Mouse (Mus musculus) neural tube, embryonic 14.5 days (tissue): ENCODE results near the gene Fnbp1. TPM values are rescaled to one million over a fixed set of nuclear protein-coding genes. Genes with fewer than 3 reads are reported as not detected.

ENCODE experiments used
- ATAC-seq: fragments of 200-750 bp; cut with Nextera tagmentation; 2 replicates; pipeline ENCODE4 v1.8.0; 2017; ENCODE audit warnings: low read depth, mild to moderate bottlenecking, moderate TSS enrichment, moderate library complexity
- H3K27ac ChIP-seq: fragments of 300-500 bp; sonication (generic); 2 replicates; pipeline ENCODE4 v1.5.1; 2014; ENCODE audit warnings: low read depth, mild to moderate bottlenecking, control low read depth, low read length, moderate library complexity, mixed read lengths
- H3K27me3 ChIP-seq: fragments of 300-500 bp; sonication (generic); 2 replicates; pipeline ENCODE4 v1.6.1; 2014; ENCODE audit warnings: low read length; ENCODE audit not compliant: control insufficient read depth, insufficient read depth
- H3K36me3 ChIP-seq: fragments of 300-500 bp; sonication (generic); 2 replicates; pipeline ENCODE4 v1.6.1; 2014; ENCODE audit warnings: low read length, mixed read lengths; ENCODE audit not compliant: control insufficient read depth, insufficient read depth
- H3K4me1 ChIP-seq: fragments of 300-500 bp; sonication (generic); 2 replicates; pipeline ENCODE4 v1.6.1; 2014; ENCODE audit warnings: low read length; ENCODE audit not compliant: control insufficient read depth, insufficient read depth
- H3K4me2 ChIP-seq: fragments of 300-500 bp; sonication (generic); 2 replicates; pipeline ENCODE4 v1.6.1; 2014; ENCODE audit warnings: mild to moderate bottlenecking, low read depth, low read length, control low read depth
- H3K4me3 ChIP-seq: fragments of 300-500 bp; sonication (generic); 2 replicates; pipeline ENCODE4 v1.5.1; 2014; ENCODE audit warnings: low read depth, low read length, control low read depth, mixed read lengths
- H3K9ac ChIP-seq: fragments of 300-500 bp; sonication (generic); replicated peaks from 2 replicates; pipeline ENCODE4 v1.6.1; 2014; ENCODE audit warnings: low read depth, mild to moderate bottlenecking, control low read depth, low read length, mixed read lengths
- H3K9me3 ChIP-seq: fragments of 300-500 bp; sonication (generic); 2 replicates; pipeline ENCODE4 v1.6.1; 2016; ENCODE audit warnings: low read length; ENCODE audit not compliant: control insufficient read depth
- WGBS: fragments of 180-500 bp; shearing (Covaris S2); extraction: QIAGEN DNeasy Blood & Tissue Kit; methylation state at CpG from one replicate; pipeline ENCODE4 v1.1.7; 2014; 5-methylcytosine and 5-hydroxymethylcytosine counted together
- polyA plus RNA-seq: library from polyadenylated mRNA; unstranded; fragments of >200 nt; fragmentation: Nextera tagmentation; extraction: Ambion mirVana; gene quantifications from 2 replicates; pipeline ENCODE4 v1.2.1, GENCODE M21; 2014

Fnbp1 gene
- polyA plus RNA-seq, 1 experiment from 2014 or later: 33.3 TPM

DNA sequence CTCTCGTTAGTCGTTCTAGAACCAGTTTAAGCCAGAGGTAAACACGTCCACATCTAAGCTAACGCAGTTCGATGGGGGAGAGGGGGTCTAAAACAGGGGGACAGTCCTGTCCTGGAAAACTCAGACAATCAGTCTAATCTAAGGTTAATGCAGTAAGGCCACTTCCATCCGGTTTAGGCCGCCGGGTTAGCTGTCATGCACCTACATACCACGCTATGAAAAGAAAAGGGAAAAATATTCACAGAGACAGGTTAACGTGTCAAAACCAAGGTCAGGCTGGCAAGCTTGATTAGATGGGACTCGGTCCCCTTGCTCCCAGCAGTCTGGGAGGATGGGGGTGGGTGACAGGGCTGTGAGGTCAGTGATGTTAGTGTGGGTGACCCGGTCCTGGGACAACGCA lies 88.4 kb downstream of the Fnbp1 start:
- ATAC-seq: no peak
- Histone ChIP-seq H3K9ac (no peak overlapping the region), H3K4me3 (no peak overlapping the region), H3K27ac (no peak overlapping the region), H3K4me2 (no peak overlapping the region), H3K36me3 (peaks cover 9% of the 10 kb centered on the region; the same call in 1 of the 2 replicates), H3K27me3 (no peaks in the 10 kb centered on the region), H3K9me3 (no peaks in the 10 kb centered on the region), H3K4me1 (no peaks in the 10 kb centered on the region)
- WGBS: 96% methylated on average over 13 of the region's 13 CpGs

DNA sequence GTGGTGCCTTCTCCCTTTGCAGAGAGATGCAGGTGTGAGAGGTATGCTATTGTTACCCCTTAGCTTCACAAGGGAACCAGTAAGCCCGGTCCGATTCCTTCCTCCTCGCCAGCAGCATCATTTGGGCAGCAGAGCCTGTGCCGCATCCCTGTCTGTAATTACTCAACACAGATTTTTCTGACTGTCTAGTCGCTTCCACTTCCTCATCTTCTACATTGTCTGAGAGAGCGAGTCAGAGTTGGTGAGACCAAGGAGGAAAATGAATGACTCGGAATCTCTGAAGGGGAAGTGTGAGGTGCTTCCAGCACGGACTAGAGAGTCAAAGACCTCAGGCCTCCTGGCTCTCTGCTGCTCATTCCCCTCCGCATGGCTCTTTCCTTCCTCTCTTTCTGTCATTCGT lies 89.4 kb downstream of the Fnbp1 start:
- peaks cover 9% of the 10 kb centered on the region; the same call in 1 of the 2 replicates for H3K36me3 ChIP-seq

DNA sequence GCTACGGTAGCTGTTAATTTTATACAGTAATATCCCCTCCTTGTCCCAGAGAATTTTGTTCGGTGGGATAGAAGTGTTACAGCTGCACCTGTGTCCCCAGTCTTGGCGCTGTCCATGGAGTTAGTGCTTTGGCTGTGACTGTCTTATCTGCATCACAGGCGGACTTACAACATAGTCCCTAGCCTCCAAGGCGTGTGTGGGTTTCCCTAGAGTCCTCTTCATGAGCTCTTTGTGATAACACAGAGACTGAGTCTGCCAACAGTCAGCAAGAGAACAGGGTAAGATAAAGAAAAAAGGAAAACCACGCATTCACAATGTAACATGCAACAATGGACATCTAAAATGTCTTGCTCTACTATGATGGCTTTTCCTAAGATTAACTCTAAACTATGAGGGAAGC lies 93.8 kb downstream of the Fnbp1 start:
- H3K4me1 ChIP-seq: no peaks in the 10 kb centered on the region
- no peak overlapping the region for H3K9ac ChIP-seq
- no peaks in the 10 kb centered on the region for H3K36me3 ChIP-seq
- H3K4me3 ChIP-seq: no peak overlapping the region
- no peak for ATAC-seq
- H3K4me2 ChIP-seq: no peak overlapping the region
- no peaks in the 10 kb centered on the region for H3K9me3 ChIP-seq
- no peak overlapping the region for H3K27ac ChIP-seq
- H3K27me3 ChIP-seq: no peaks in the 10 kb centered on the region
- WGBS: 95% methylated on average over 6 of the region's 6 CpGs

More for the DNA sequence above, 89.4 kb downstream of the Fnbp1 start:
- H3K9me3 ChIP-seq: no peaks in the 10 kb centered on the region
- H3K27ac ChIP-seq: no peak overlapping the region
- no peak overlapping the region for H3K9ac ChIP-seq
- H3K4me3 ChIP-seq: no peak overlapping the region
- H3K4me2 ChIP-seq: no peak overlapping the region
- ATAC-seq: no peak
- no peaks in the 10 kb centered on the region for H3K4me1 ChIP-seq
- 92% methylated on average over 10 of the region's 10 CpGs for WGBS
- H3K27me3 ChIP-seq: no peaks in the 10 kb centered on the region

DNA sequence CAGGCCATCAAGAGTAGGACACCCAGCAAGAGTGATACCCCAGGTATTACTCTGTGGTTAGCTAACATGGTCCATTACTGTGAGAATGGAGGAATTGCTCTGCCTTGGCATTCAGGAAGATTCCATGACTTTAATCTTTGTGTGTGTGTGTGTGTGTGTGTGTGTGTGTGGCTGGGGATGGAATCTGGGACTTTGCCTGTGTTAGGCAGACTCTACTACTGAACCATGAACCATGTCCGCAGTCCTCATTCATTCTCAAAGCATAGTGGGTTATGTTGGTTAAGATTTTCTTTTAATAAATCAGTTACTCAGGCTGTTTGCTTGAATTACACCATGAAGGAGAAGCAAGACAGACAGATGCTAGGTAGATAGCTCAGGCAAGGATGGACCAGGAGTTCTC lies 98.0 kb downstream of the Fnbp1 start:
- H3K9me3 ChIP-seq: peaks cover 3% of the 10 kb centered on the region; the same call in 1 of the 2 replicates
- 97% methylated on average over 1 of the region's 1 CpGs for WGBS
- no peak overlapping the region for H3K27ac ChIP-seq
- H3K4me1 ChIP-seq: no peaks in the 10 kb centered on the region
- H3K9ac ChIP-seq: no peak overlapping the region
- no peak overlapping the region for H3K4me2 ChIP-seq
- no peak for ATAC-seq
- no peak overlapping the region for H3K4me3 ChIP-seq
- no peaks in the 10 kb centered on the region for H3K27me3 ChIP-seq
- no peaks in the 10 kb centered on the region for H3K36me3 ChIP-seq

DNA sequence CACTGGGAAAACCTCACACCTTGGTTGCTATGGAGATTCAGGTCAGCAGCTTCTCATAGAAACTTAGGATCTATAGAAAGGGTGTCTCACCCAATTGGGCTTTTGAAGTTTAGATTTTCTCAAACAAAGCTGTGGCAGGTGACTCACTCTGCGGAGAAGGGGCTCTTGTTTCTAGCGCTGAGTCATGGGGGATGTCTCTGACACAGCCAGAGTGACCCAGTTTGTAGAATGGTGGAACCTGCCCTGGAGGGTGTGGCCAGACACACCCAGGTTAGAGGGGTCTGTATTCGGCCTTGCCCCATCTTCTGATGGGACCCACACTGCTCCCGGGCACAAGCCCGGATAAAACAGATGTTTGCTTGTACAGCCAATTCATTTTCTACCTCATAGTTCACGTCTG lies 98.9 kb downstream of the Fnbp1 start:
- H3K9ac ChIP-seq: no peak overlapping the region
- H3K27ac ChIP-seq: no peak overlapping the region
- 97% methylated on average over 6 of the region's 6 CpGs for WGBS
- no peak overlapping the region for H3K4me3 ChIP-seq
- H3K36me3 ChIP-seq: 0 out of 2 replicates have a peak, but pooled peaks cover 3% of the 10 kb centered on the region
- peaks cover 3% of the 10 kb centered on the region; the same call in 1 of the 2 replicates for H3K9me3 ChIP-seq
- no peaks in the 10 kb centered on the region for H3K4me1 ChIP-seq
- H3K4me2 ChIP-seq: no peak overlapping the region
- ATAC-seq: no peak
- no peaks in the 10 kb centered on the region for H3K27me3 ChIP-seq

DNA sequence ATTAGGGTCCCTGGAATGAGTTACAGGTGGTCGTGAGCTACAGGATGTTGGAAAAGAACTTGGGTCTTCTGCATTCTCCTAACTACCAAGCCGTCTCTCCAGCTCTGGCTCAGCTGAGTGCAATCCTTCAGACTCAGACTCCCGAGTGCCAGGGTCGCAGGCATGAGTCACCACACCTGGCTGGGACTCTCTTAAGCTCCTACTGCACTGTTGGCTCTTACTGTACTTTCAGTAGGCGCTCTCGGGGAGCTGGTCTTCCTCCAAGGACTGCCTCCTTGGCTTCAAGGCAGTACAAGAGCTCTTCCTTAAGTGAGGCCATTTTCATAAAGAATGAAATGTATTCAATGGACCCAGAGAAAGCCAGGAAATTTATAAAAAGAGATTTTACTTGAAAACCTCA lies 100.4 kb downstream of the Fnbp1 start:
- Histone ChIP-seq H3K4me1 (no peaks in the 10 kb centered on the region), H3K27ac (no peak overlapping the region), H3K9me3 (peaks cover 3% of the 10 kb centered on the region; the same call in 1 of the 2 replicates), H3K4me3 (no peak overlapping the region), H3K4me2 (no peak overlapping the region), H3K36me3 (0 out of 2 replicates have a peak, but pooled peaks cover 3% of the 10 kb centered on the region), H3K27me3 (no peaks in the 10 kb centered on the region), H3K9ac (no peak overlapping the region)
- WGBS: 88% methylated on average over 6 of the region's 6 CpGs
- no peak for ATAC-seq

DNA sequence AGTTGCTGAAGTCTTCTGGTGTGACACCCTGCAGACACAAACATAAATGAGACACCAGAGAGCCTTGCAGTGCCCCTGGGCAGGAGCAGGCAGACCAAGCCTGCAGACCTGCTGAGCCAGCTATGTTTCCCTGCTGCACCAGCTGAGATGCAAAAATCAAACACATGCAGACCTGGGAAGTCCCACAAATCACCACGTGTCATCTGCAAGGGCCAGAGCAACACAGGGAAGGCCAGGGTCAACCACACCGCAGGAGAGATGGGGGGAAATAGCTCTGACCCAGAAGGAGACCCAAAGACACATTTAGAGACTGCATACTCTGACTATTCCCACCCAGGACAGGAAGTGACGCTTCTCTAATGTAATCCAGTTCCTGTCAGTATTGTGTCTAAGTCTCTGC lies 101.3 kb downstream of the Fnbp1 start:
- H3K27me3 ChIP-seq: no peaks in the 10 kb centered on the region
- 83% methylated on average over 3 of the region's 3 CpGs for WGBS
- no peak overlapping the region for H3K9ac ChIP-seq
- no peak overlapping the region for H3K4me2 ChIP-seq
- H3K4me3 ChIP-seq: no peak overlapping the region
- peaks cover 10% of the 10 kb centered on the region; the same call in 1 of the 2 replicates for H3K36me3 ChIP-seq
- H3K9me3 ChIP-seq: peaks cover 3% of the 10 kb centered on the region; the same call in 1 of the 2 replicates
- no peak overlapping the region for H3K27ac ChIP-seq
- ATAC-seq: no peak
- no peaks in the 10 kb centered on the region for H3K4me1 ChIP-seq

DNA sequence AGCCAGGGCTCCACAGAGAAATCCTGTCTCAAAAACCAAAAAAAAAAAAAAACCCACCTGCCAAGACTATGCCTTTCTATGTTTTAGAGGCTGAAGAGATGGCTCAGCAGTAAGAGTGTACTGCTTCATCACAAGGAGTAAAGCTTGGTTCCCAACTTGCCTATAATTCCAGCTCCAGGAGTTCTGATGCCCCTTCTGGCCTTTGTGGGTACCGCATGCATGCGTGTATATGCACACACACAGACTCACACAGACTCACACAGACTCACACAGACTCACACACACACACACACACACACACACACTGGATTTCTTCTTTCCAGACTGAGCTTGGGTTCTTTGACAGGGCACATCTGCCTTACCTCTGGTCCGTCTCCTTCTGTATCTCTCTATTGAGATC lies 101.8 kb downstream of the Fnbp1 start:
- Histone ChIP-seq H3K9ac (no peak overlapping the region), H3K9me3 (peaks cover 3% of the 10 kb centered on the region; the same call in 1 of the 2 replicates), H3K4me3 (no peak overlapping the region), H3K36me3 (peaks cover 12% of the 10 kb centered on the region; the same call in 1 of the 2 replicates), H3K4me1 (no peaks in the 10 kb centered on the region), H3K27me3 (no peaks in the 10 kb centered on the region), H3K4me2 (no peak overlapping the region), H3K27ac (no peak overlapping the region)
- 92% methylated on average over 3 of the region's 3 CpGs for WGBS
- no peak for ATAC-seq

DNA sequence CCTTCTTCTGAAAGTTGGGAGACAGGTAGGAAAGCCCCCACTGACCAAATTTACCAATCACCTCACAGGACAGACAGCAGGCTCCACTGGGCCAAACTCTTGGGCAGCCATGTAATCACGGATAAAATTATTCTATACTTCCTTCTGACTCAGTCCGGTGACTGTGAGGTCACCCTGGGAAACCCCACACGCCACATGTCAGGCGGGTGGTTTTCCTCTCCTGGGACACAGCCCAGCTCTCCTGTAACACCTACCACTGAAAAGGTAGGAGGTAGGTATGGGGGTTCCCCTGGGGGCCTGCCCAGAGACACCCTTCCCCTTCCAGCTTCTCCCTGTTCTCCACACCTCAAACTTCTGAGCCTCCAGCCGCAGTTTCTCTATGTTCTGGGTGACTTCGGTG lies 105.0 kb downstream of the Fnbp1 start:
- Histone ChIP-seq H3K4me1 (no peaks in the 10 kb centered on the region), H3K36me3 (peaks cover 28% of the 10 kb centered on the region)

More for the DNA sequence above, 105.0 kb downstream of the Fnbp1 start:
- H3K9me3 ChIP-seq: peaks cover 3% of the 10 kb centered on the region; the same call in 1 of the 2 replicates
- H3K27me3 ChIP-seq: no peaks in the 10 kb centered on the region
- no peak for ATAC-seq
- no peak overlapping the region for H3K9ac ChIP-seq
- no peak overlapping the region for H3K4me2 ChIP-seq
- 96% methylated on average over 6 of the region's 6 CpGs for WGBS
- H3K27ac ChIP-seq: no peak overlapping the region
- H3K4me3 ChIP-seq: no peak overlapping the region
